Mouse (Mus musculus) inflammation-experienced regulatory T-cells, adult 6 months (primary cell): ENCODE results near the gene Armc3. TPM values are rescaled to one million over a fixed set of nuclear protein-coding genes. Genes with fewer than 3 reads are reported as not detected.

Experiments
- ATAC-seq: one replicate; pipeline ENCODE4 v1.8.0; 2017
- polyA plus RNA-seq, 3 experiments: library from polyadenylated mRNA; unstranded; fragments of 100-300 nt; shearing (Covaris generic); gene quantifications; one replicate each; pipeline ENCODE4 v1.2.1; 2017

Armc3 gene
- polyA plus RNA-seq, result 1 to 10 TPM; 2.9 to 4.2 (median 4.1) TPM

DNA sequence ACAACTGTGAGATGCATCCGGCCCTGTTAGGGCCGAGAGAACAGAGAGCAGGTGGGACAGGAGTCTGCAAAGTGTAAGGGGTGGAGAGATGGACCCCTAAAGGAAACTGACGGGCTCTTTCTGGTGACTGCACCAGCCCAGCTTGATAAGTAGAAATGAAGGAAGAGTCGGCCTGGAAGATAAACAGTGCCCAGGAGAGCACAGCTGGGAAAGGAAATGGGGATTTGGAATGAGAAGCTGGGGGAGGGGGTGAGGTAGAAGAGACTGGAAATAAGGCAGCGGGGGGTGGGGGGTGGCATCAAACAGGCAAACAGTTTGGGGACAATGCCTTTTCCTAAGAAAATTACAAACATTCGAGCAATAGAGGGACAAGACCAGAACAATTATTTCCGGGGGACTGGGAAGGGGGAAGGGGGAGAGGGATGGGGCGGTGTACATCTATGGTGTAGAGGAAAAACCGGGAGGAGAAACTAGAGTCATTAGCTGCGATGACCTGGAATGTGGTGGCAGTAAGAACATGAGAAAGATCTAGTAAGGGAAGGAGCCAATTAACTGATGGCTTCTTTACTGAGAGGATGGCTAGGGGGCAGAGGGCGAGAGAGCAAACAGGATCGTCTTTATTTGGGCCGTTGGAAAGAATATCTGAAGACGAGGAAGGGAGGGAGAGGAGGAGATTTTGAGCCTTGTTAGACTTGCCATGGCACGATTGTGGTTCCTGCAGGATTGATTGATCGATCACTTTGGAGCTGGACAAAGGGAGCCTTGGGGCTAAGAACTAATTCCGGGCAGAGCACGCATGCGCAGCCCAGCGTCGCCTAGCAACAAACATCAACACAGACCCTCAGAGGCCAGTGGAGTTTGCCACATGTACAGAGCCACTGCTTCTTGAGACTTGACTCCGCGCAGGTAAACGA is at the start of gene Armc3:
Gene Armc3 (plus strand): TSS at position 851 of the 914 bp plus-strand sequence.
- no peak for ATAC-seq

- ATAC-seq, result no peak
Observed at GRCm38 (mm10) chr2:19152687-19153086, 46.4 kb upstream of the Armc3 start.

GRCm38 (mm10) chr2:19156176-19156575 is 42.9 kb upstream of the Armc3 start:
- peak; percentile 80 for ATAC-seq

DNA sequence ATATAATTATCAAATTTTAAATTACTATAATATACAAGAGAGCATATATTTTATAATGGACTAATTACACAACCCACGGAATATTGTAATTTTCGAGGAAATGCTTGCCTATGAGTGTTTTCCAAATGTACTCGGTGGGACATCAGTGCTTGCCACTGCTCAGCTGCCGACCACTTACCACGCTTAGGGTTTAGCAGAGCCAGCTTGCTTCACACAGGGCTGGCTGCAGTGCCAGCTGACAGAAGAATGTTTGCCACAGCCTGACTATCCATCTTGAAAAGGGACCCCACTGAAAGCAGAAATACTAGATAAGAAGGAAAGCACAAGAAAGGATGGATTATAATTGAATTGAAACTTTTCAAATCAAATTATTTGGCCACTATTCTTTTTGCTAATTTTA is 39.6 kb upstream of the Armc3 start:
- ATAC-seq, result no peak

- ATAC-seq, result no peak
Observed at GRCm38 (mm10) chr2:19160368-19161114, 38.6 kb upstream of the Armc3 start.

DNA sequence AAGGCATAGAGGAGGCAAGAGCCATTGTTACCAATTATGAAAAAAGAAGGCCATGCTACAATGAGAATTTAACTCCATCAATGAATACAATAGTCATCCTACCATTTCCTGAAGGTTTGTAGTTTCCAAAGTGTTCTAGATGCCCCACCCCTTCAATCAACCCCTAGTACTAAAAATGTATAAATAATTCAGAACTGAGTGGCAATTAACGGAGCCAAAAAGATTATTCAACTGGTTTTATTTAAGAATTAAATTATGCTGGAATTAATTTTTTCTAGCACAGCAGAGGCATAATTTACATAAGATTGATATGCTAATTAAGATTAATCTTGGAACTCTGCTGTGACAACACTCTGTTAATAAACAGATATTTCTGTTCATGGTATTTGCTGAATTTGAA is 34.9 kb upstream of the Armc3 start:
- ATAC-seq, result no peak

- no peak for ATAC-seq
Observed at GRCm38 (mm10) chr2:19176827-19177236, 22.3 kb upstream of the Armc3 start.

- ATAC-seq, result no peak
Observed at GRCm38 (mm10) chr2:19199366-19199853, 308 bp downstream of the Armc3 start.

GRCm38 (mm10) chr2:19200112-19200511 is 1.0 kb downstream of the Armc3 start:
- ATAC-seq, result no peak

DNA sequence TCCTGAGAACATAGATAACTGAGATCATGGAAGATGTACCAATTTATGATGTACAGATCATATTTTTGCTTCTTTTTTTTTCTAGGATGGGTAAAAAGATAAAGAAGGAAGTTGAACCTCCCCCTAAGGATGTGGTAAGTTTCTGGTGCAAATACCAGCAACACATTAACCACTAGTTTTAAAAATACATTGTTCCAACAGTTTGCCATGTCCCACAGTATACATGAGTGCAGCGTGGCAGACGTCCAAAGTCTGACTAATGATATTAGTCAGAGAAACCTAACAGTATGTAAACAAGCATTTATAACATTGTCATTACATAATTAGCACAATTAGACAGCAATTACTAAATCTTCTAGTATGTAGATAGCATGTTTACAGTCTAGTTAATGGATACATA is 2.6 kb downstream of the Armc3 start:
- no peak for ATAC-seq

DNA sequence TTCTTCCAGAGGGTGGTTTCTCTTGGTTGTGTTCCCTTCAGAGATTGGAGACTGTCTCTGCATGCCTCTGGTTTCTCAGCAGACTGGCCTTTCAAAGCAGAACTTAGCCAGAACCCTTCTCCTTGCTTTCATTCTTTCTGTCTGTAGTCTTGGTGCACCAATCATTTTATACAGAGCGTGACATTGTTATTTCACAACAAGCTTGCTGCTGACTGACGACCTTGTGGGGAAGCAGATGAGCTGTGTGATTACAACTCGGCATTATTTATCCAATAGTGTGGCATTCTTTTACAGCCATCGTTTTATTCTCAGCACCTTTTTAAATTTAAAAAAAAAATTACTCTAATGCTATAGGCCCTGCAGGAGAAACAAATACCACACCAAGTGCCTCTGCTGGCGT is 35.2 kb downstream of the Armc3 start:
- no peak for ATAC-seq

GRCm38 (mm10) chr2:19235193-19235592 is 36.1 kb downstream of the Armc3 start:
- no peak for ATAC-seq

DNA sequence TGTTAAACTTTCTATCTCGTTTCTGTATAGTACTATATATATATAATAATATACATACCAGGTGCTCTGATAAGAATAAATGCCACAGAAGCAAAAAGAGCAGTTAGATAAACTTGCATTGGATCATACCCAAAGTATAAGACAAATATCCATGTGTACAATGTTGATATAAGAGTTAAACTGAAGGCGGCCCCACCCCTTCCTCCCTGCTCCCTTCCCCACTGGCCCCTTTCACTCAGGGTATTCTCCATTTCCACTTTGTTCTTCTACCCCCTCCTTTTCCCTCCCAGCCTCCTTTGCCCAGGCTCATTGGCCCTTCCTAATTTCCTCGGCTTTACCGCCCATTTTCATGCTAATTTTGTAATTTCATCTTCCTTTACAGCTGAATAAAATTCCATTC is 36.5 kb downstream of the Armc3 start:
- no peak for ATAC-seq

GRCm38 (mm10) chr2:19238771-19239170 is 39.7 kb downstream of the Armc3 start:
- ATAC-seq, result no peak

GRCm38 (mm10) chr2:19249611-19250010 is 50.5 kb downstream of the Armc3 start:
- no peak for ATAC-seq

DNA sequence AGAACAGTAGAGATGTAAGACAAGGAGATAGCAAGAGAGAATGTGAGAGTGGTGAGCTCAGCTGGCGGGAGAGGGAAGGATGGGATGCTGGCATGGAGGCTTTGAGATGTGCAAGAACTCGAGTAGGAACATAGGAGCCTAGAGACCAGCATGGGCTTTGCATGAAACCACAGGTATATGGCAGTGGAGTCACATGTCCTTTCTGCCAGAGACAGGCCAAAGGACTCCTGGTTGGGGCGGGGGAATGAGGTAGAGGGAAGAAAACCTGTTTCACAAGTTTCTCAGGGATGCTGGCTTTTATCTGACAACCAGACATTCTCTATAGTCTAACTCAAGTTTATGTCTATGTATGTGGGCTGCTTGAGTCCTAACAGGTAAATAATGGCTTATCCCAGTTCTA is 55.9 kb downstream of the Armc3 start:
- no peak for ATAC-seq

GRCm38 (mm10) chr2:19257255-19257654 is 58.2 kb downstream of the Armc3 start:
- ATAC-seq, result no peak

- ATAC-seq, result no peak
Observed at GRCm38 (mm10) chr2:19260399-19260798, 61.3 kb downstream of the Armc3 start.

DNA sequence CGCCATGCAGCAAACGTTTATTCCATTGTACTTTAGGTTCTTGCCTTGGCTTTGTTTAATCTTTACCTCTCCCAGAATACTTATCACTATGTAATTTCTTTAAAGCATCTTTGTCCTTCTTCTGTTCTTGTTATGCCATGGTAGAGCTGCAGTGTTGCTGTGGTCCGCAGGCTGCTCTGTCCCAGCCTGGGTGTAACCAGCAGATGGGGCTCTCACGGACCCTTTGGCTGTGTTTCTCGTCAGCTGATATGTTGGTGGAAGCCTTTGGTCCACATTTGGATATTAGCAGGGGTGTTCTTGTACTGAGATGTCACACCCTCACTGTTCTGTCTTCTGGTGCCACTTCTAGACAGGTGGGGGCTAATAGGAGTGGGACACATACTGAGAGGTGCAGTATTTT is 64.3 kb downstream of the Armc3 start:
- no peak for ATAC-seq

GRCm38 (mm10) chr2:19265834-19266233 is 66.7 kb downstream of the Armc3 start:
- ATAC-seq, result no peak

GRCm38 (mm10) chr2:19267396-19267795 is 68.3 kb downstream of the Armc3 start:
- no peak for ATAC-seq

- ATAC-seq, result no peak
Observed at GRCm38 (mm10) chr2:19269955-19270354, 70.9 kb downstream of the Armc3 start.

GRCm38 (mm10) chr2:19270709-19271120 is 71.6 kb downstream of the Armc3 start:
- ATAC-seq, result no peak

- no peak for ATAC-seq
Observed at GRCm38 (mm10) chr2:19274583-19274982, 75.5 kb downstream of the Armc3 start.
